Mouse (Mus musculus) forebrain, embryonic 14.5 days (tissue): ENCODE measurements at regions not wholly inside any gene's neighbourhood (a gene's known extent, or its start where the extent isn't known, plus 50 kb on each side); places are given as distances from the start of the nearest gene placed in this dataset.

ENCODE experiments used
- ATAC-seq: fragments of 200-750 bp; cut with Nextera tagmentation; 2 replicates; pipeline ENCODE4 v1.8.0; 2017; ENCODE audit warnings: mild to moderate bottlenecking, moderate library complexity
- DNase-seq: peaks from one replicate; pipeline ENCODE4 v3.0.0-alpha.2; 2015; ENCODE audit warnings: low spot score
- H3K27ac ChIP-seq: fragments of 300-500 bp; sonication (generic); 2 replicates; pipeline ENCODE4 v1.5.1; 2014; ENCODE audit warnings: low read depth, mild to moderate bottlenecking, control low read depth, low read length, moderate library complexity
- H3K27me3 ChIP-seq: fragments of 300-500 bp; sonication (generic); replicated peaks from 2 replicates; pipeline ENCODE4 v1.6.1; 2014; ENCODE audit warnings: low read length, control low read depth, mixed read lengths; ENCODE audit not compliant: control insufficient read depth, insufficient read depth
- H3K36me3 ChIP-seq: fragments of 300-500 bp; sonication (generic); 2 replicates; pipeline ENCODE4 v1.6.1; 2014; ENCODE audit warnings: low read length, control low read depth; ENCODE audit not compliant: control insufficient read depth, insufficient read depth
- H3K4me1 ChIP-seq: fragments of 300-500 bp; sonication (generic); 2 replicates; pipeline ENCODE4 v1.6.1; 2014; ENCODE audit warnings: antibody characterized with exemption, low read length, control low read depth; ENCODE audit not compliant: control insufficient read depth, insufficient read depth
- H3K4me2 ChIP-seq: fragments of 300-500 bp; sonication (generic); 2 replicates; pipeline ENCODE4 v1.6.1; 2014; ENCODE audit warnings: mild to moderate bottlenecking, control low read depth, low read length
- H3K4me3 ChIP-seq: fragments of 300-500 bp; sonication (generic); 2 replicates; pipeline ENCODE4 v1.5.1; 2014; ENCODE audit warnings: low read depth, low read length, control low read depth
- H3K9ac ChIP-seq: fragments of 300-500 bp; sonication (generic); 2 replicates; pipeline ENCODE4 v1.6.1; 2014; ENCODE audit warnings: mild to moderate bottlenecking, low read length, control low read depth, moderate library complexity
- H3K9me3 ChIP-seq: fragments of 300-500 bp; sonication (generic); replicated peaks from 2 replicates; pipeline ENCODE4 v1.6.1; 2016; ENCODE audit warnings: low read length, control low read depth, mixed read lengths; ENCODE audit not compliant: control insufficient read depth
- WGBS: fragments of 180-500 bp; shearing (Covaris S2); extraction: QIAGEN DNeasy Blood & Tissue Kit; methylation state at CpG from one replicate; pipeline ENCODE4 v1.1.7; 2014; 5-methylcytosine and 5-hydroxymethylcytosine counted together

DNA sequence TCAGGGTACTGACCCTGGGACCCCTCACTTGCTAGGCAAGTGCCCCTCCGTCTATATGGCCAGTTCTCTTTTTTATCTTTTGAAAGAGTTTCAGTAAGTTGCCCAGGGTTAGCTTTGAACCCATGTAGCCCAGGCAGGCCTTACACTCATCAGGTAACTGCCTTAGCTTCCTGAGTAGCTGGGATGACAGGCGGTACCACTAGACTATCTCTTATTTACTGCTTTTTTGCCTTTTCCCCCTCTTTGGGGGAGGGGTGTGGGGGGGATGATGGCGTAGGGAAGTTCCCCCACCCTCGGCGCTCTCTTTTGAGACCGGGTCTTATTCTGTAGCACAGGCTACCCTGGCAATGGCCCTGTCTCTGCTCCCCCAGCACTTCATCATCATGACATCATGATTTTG lies 106.9 kb downstream of the Sox2 start:
- H3K9ac ChIP-seq = no peak overlapping the region
- 84% methylated on average over 6 of the region's 6 CpGs for WGBS

DNA sequence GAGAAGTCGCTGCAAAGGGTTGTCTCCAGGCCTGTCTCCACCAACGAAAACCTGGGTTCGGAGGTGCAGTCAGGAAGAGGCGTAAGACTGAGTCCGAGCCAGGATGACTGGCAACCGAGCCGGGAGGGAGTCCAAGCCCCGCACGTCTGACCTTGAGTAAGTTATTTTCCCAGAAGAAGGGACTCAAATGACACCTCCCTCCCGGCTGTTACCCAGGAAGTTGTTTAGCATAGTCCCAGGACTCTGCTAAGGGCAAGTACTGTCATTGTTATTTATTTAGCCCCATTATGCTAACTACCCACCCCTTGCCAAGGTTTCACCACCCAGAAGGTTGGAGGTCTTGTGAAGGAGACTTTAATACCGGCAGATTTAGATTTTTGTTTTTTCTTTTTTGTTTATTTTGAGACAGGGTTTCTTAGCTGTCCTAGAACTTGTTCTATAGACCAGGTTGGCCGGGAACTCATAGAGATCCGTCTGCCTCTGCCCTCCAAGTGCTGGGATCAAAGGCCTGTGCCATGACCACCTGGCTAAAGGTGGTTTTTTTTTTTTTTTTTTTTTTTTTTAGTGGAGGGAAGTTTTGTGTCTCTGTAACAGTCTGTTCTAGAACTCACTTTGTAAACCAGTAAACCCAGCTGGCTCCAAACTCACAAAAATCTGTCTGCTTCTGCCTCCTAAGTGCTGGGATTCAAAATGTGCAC lies 107.8 kb downstream of the Sox2 start:
- H3K9ac ChIP-seq = no peak overlapping the region
- no peaks in the 10 kb centered on the region for H3K27me3 ChIP-seq
- no peaks in the 10 kb centered on the region for H3K36me3 ChIP-seq
- H3K27ac ChIP-seq = no peak overlapping the region
- no peak for ATAC-seq
- no peaks in the 10 kb centered on the region for H3K4me1 ChIP-seq
- no peaks in the 10 kb centered on the region for H3K9me3 ChIP-seq
- 58% methylated on average over 13 of the region's 13 CpGs for WGBS
- no peak overlapping the region for H3K4me3 ChIP-seq
- no peak for DNase-seq
- H3K4me2 ChIP-seq = no peak overlapping the region

More for the DNA sequence above, 106.9 kb downstream of the Sox2 start:
- no peak for ATAC-seq
- no peak overlapping the region for H3K4me3 ChIP-seq
- H3K27me3 ChIP-seq = no peaks in the 10 kb centered on the region
- H3K36me3 ChIP-seq = no peaks in the 10 kb centered on the region
- no peaks in the 10 kb centered on the region for H3K9me3 ChIP-seq
- H3K4me2 ChIP-seq = no peak overlapping the region
- no peak overlapping the region for H3K27ac ChIP-seq
- no peaks in the 10 kb centered on the region for H3K4me1 ChIP-seq
- DNase-seq = no peak

DNA sequence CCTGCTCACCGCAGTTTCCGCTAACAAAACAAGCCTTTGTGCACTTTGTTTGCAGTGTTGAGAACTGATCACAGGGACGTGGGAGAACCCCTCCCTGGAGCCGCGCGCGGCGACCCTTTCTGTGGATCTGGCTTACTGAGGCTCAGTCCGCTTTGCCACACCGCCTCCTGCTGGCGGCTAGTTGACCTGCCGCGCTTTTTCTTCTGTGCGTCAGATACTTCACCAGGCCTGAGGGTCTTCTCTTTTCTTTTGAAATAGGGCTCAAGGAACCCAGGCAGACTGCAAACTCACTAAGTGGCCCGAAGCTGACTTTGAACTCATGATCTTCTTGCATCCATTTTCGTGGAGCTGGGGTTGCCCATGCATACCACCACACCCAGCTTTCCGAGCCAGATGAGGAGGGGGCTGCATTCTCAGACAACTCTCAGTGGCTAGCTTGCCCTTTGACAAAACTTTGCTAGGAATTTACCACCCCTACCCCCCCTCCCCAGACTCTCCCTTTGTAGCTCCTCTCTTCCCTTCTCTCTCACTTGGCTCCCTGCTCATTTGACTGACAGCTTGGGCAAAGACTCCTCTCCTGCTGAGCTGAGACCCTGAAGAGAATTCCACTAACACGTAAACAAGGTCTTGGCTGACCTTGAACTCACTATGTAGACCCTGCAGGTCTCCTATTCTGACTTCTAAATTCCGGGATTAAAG lies 109.9 kb downstream of the Sox2 start:
- WGBS = 83% methylated on average over 19 of the region's 19 CpGs
- no peak overlapping the region for H3K9ac ChIP-seq

DNA sequence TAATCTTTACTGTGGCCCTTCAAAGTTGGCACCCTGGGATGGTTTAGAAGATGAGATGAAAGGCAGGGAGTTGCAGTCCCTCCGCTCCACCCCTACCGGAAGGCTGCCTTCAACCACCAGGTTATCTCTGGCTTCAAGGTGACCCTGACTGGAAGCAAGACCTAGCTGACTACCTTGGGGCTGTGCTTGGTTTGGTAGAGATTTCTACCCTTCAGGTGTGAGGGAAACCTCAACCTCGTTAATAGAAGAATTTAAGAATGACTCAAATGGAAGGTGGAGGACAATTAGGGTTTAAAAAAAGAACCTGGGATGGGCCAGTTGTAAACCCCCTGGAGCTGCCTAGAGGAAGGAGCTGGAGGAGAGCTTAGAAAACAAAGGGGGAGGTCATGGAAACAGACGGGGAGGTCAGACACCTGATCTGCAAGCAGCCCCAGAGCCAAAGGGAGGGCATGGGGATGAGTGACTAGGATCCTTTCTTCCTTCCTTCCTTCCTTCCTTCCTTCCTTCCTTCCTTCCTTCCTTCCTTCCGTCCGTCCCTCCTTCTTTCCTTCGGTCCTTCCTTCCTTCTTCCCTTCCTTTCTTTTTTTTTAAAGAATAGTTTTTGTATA lies 111.1 kb downstream of the Sox2 start:
- Histone ChIP-seq H3K36me3 (no peaks in the 10 kb centered on the region), H3K4me1 (no peaks in the 10 kb centered on the region), H3K27me3 (no peaks in the 10 kb centered on the region), H3K9ac (no peak overlapping the region), H3K4me2 (no peak overlapping the region), H3K27ac (no peak overlapping the region), H3K4me3 (no peak overlapping the region), H3K9me3 (no peaks in the 10 kb centered on the region)
- ATAC-seq = no peak
- 68% methylated on average over 7 of the region's 7 CpGs for WGBS
- DNase-seq = no peak

More for the DNA sequence above, 109.9 kb downstream of the Sox2 start:
- no peak for ATAC-seq
- H3K27me3 ChIP-seq = no peaks in the 10 kb centered on the region
- H3K9me3 ChIP-seq = no peaks in the 10 kb centered on the region
- H3K4me1 ChIP-seq = no peaks in the 10 kb centered on the region
- no peak overlapping the region for H3K4me3 ChIP-seq
- H3K27ac ChIP-seq = no peak overlapping the region
- H3K4me2 ChIP-seq = no peak overlapping the region
- no peak for DNase-seq
- no peaks in the 10 kb centered on the region for H3K36me3 ChIP-seq

DNA sequence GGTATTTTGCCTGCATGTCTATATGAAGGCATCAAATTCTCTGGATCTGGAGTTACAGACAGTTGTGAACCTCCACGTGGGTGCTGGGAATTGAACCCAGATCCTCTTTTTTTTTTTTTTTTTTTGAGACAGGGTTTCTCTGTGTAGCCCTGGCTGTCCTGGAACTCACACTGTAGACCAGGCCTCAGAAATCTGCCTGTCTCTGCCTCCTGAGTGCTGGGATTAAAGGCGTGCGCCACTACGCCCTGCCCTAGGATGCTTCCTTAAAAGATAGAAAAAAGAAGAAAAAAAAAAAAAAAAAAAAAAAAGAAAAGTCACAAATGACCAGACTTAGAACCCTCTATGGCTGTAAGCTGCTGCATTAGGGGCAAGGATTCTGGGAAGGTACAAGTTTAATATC lies 111.6 kb downstream of the Sox2 start:
- Histone ChIP-seq H3K27ac (no peak overlapping the region), H3K27me3 (no peaks in the 10 kb centered on the region), H3K36me3 (no peaks in the 10 kb centered on the region), H3K9me3 (no peaks in the 10 kb centered on the region), H3K9ac (no peak overlapping the region), H3K4me2 (no peak overlapping the region), H3K4me1 (no peaks in the 10 kb centered on the region), H3K4me3 (no peak overlapping the region)
- ATAC-seq (no peak), DNase-seq (no peak)
- 92% methylated on average over 4 of the region's 4 CpGs for WGBS

DNA sequence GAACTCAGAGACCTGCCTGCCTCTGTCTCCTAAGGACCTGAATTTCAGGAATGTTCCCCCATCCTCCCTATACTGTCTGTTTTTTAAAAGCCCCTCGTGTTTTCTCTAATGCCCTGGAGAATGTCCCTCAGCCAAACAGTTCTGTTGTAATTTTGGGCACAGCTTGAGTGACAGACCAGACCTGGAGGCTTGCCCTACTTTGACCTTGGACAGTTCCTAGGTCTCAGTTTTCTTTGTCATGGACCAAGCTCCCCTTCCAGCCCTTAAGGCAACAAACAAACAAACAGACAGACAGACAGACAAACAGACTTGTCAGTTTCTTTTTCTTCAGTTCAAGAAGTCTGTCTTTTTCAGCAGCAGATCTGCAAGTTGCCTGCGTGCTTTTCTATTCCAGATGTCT lies 114.4 kb downstream of the Sox2 start:
- H3K9ac ChIP-seq = no peak overlapping the region
- WGBS = 76% methylated on average over 2 of the region's 2 CpGs
- ATAC-seq (no peak), DNase-seq (no peak)
- H3K4me3 ChIP-seq = no peak overlapping the region
- no peaks in the 10 kb centered on the region for H3K36me3 ChIP-seq
- H3K4me2 ChIP-seq = no peak overlapping the region
- H3K27ac ChIP-seq = no peak overlapping the region
- no peaks in the 10 kb centered on the region for H3K9me3 ChIP-seq
- H3K4me1 ChIP-seq = no peaks in the 10 kb centered on the region
- H3K27me3 ChIP-seq = no peaks in the 10 kb centered on the region

DNA sequence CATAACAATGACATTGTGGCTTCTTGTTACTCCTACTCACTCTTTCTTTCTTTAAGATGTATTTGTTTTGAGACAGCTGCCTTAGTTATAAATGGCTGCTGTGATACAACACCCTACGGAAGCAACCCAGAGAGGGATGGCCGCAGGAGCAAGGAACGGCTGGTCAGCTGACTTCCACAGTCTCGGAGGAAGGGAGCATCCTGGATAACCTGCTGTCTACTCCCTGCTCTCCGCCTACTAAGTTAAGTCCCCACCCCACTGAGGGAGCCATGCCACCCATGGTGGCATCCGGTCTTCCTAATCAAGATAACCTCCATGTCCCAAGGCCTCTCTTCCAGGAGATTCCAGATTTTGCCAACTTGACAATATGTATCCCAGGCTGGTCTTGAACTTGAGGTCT lies 114.9 kb downstream of the Sox2 start:
- DNase-seq = no peak
- ATAC-seq = no peak
- Histone ChIP-seq H3K9me3 (no peaks in the 10 kb centered on the region), H3K4me1 (no peaks in the 10 kb centered on the region), H3K27ac (no peak overlapping the region), H3K4me2 (no peak overlapping the region), H3K9ac (no peak overlapping the region), H3K4me3 (no peak overlapping the region), H3K36me3 (no peaks in the 10 kb centered on the region), H3K27me3 (no peaks in the 10 kb centered on the region)
- 84% methylated on average over 6 of the region's 6 CpGs for WGBS

DNA sequence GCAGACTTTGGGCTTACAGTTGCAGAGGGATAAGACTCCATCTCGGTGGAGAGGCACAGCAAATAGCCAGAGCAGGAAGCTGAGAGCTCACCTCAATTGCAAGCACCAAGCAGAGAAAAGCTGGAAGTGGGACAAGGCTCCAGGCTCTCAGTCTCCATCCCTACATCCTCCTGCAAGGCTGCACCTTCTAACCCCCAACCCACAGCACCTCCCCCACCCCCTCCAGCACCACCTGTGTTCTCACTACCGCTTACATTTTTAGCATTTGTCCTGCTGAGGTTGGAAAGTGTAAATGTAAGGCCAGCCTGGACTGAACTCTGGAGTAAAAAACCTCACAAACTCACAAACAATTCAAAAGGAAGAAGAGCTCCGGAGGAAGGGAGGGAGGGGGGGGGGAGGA lies 119.6 kb downstream of the Sox2 start:
- Histone ChIP-seq H3K4me1 (no peaks in the 10 kb centered on the region), H3K27me3 (no peaks in the 10 kb centered on the region), H3K4me2 (no peak overlapping the region), H3K9me3 (no peaks in the 10 kb centered on the region), H3K4me3 (no peak overlapping the region), H3K9ac (no peak overlapping the region), H3K27ac (no peak overlapping the region), H3K36me3 (no peaks in the 10 kb centered on the region)
- no peak for ATAC-seq
- WGBS = 30% methylated on average over 2 of the region's 3 CpGs
- no peak for DNase-seq

DNA sequence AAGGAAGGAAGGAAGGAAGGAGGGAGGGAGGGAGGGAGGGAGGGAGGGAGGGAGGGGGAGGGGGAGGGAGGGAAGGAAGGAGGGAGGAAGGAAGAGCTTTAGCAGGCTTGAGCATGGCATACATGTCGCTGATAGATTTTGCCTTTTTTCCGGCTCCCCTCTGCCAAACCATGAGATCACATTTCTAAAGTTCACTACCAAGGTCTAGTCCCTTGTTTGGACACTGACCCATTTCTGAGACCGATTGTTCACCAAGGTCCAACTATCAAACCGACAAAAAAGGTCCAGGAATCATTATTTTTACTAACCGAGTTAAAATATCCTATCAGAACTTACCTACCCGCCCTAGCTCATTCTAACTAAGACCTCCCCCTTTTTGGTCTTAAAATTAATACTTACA lies 120.1 kb downstream of the Sox2 start:
- Histone ChIP-seq H3K4me1 (no peaks in the 10 kb centered on the region), H3K4me3 (no peak overlapping the region), H3K4me2 (no peak overlapping the region), H3K27me3 (no peaks in the 10 kb centered on the region), H3K9ac (no peak overlapping the region), H3K9me3 (no peaks in the 10 kb centered on the region), H3K36me3 (no peaks in the 10 kb centered on the region), H3K27ac (no peak overlapping the region)
- WGBS = 77% methylated on average over 6 of the region's 6 CpGs
- DNase-seq (no peak), ATAC-seq (no peak)
